Mouse (Mus musculus) heart, postnatal 4 days (tissue): Measurements from ENCODE around the gene Zfp628. TPM values are rescaled to one million over a fixed set of nuclear protein-coding genes. Genes with fewer than 3 reads are reported as not detected.

Experiments used
- DNase-seq: peaks from one replicate; pipeline ENCODE4 v3.0.0; 2021
- total RNA-seq, 2 experiments: library from RNA; stranded (reverse); gene quantifications; 2 replicates each; pipeline ENCODE4 v1.2.3; 2021

Gene Zfp628
- total RNA-seq, 2 experiments from 2014 or later = 14.7 to 16.7 TPM

DNA sequence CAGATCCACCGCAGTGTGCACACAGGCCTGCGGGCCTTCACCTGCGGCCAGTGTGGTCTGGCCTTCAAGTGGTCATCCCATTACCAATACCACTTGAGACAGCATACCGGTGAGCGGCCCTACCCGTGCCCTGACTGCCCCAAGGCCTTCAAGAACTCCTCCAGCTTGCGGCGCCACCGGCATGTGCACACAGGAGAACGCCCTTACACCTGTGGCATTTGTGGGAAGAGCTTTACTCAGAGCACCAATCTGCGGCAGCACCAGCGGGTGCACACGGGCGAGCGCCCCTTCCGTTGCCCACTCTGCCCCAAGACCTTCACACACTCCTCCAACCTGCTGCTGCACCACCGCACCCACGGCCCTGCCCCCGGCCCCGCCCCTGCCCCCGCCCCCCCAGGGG lies 4.1 kb downstream of the Zfp628 start:
- DNase-seq = no peak

DNA sequence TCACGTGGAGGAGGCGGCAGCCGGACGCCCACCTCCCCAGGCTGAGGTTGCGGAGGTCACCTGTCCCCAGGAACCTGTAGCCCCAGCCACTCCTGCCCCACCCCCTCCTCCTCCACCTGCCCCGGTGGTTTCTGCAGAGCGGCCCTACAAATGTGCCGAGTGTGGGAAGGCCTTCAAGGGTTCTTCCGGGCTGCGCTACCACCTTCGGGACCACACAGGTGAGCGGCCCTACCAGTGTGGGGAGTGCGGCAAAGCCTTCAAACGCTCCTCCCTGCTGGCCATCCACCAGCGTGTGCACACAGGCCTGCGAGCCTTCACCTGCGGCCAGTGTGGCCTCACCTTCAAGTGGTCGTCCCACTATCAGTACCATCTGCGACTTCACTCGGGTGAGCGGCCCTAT lies 5.0 kb downstream of the Zfp628 start:
- DNase-seq = no peak

DNA sequence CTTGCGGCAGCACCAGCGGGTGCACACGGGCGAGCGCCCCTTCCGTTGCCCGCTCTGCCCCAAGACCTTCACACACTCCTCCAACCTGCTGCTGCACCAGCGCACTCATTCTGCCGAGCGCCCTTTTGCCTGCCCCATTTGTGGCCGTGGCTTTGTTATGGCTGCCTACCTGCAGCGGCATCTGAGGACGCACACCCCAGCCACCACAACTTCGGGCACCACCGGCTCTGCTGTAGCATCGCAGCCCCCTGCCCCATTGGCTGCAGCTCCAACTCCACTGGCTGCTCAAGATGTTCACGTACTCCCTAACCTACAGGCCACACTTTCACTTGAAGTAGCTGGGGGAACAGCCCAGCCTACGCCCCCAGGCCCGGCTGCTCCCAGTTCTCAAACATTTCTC lies 5.5 kb downstream of the Zfp628 start:
- no peak for DNase-seq

- peak; percentile 58 for DNase-seq
These were observed 6.2 kb downstream of the Zfp628 start for GRCm38 (mm10) chr7:4920976-4921823.

- no peak for DNase-seq
These were observed 6.9 kb downstream of the Zfp628 start, which contains the start of gene Nat14 for GRCm38 (mm10) chr7:4921824-4922482. Gene Nat14, plus strand, starts transcription at chr7:4922028.

GRCm38 (mm10) chr7:4922508-4922907 lies 7.5 kb downstream of the Zfp628 start:
- DNase-seq = peak; percentile 79

DNA sequence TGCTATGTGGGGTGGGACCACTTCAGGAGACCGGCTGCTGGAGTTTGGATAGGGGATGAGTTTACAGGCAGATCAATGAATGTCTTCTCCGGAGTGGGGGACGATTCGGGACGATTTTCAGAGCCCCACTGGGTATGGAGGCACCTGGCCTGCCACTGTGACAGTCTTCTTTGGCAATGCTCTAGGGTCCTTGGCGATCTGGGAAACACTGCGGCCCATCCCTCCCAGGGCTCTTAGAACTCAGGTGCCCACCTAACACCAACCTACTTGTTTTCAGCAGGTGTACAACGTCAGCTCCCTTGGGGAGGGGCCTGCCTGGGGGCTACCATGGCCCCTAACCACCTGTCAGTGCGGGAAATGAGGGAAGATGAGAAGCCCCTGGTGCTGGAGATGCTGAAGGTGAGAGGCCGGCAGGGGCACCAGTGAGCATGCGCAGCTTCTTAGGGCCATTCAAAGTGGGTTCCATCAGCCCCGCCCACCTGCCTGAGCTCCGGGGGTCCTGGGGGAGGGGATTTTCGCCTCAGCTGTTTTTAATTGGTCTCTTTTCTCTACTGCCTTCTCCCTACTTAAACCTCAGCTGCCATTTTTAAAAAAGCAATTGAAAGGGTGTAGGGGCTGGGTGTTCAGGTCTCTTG lies 8.0 kb downstream of the Zfp628 start:
- peak; percentile 56 for DNase-seq

DNA sequence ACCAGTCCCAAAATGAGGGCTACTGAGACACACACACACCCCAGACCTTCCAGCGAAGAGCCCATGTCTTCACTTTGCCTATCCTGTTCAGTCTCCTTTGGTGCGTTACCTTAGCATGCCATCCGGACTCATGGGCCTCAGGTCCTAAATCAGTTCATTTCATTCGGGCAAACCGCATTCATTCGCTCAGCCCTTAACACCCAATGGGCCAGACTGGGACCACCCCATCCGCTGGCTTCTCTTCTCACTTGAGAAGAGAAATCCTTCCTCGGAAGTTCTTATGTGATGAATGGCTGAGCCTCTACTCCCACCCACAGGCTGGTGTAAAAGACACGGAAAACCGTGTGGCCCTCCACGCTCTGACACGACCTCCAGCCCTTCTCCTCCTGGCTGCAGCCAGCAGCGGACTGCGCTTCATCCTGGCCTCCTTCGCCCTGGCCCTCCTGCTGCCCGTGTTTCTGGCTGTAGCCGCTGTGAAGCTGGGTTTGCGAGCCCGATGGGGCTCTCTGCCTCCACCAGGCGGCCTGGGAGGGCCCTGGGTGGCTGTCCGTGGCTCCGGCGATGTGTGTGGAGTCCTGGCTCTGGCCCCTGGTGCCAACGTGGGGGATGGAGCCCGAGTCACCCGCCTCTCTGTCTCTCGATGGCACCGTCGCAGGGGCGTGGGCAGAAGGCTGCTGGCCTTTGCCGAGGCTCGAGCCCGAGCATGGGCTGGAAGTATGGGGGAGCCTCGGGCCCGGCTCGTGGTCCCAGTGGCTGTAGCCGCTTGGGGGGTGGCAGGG lies 8.8 kb downstream of the Zfp628 start:
- peak; percentile 67 for DNase-seq

DNA sequence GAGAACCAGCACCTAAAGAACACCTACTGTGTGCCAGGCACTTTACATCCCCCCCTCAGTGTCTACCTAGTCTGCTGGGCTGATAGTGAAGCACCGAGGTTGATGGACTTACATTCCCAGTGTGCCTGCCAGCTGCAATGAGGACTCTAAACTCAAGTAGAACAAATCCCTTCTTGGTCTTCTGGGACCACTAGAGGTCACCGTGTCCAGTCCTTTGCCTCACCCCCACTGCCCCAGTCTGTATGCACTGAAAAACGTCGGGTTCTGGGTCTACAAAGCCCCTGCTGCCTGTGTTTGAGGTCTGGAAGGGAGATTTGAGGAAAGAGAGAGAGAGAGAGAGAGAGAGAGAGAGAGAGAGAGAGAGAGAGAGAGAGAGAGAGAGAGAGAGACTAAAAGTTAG lies 9.5 kb downstream of the Zfp628 start:
- no peak for DNase-seq

DNA sequence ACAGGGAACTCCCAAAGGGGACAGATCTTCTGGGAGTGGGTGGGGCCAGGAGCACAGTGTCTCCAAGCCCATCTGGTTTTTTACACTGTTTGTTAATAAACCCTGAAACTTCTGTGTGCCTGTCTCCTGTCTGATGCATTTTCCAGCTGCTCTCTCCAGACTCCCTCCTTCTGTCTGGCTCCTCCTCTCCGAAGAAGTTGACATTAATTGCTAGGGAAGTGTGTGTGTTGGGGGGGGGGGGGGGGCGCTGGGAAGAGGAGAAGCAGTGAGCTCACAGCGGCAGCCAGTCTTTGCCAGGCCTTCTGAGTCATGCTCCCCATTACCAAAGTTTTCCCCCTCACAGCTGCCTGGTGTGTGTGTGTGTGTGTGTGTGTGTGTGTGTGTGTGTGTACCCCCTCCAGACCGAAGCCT lies 9.9 kb downstream of the Zfp628 start:
- peak; percentile 67 for DNase-seq

- DNase-seq = peak; percentile 70
These were observed 10.7 kb downstream of the Zfp628 start, which contains the start of gene Ssc5d for GRCm38 (mm10) chr7:4925441-4926381. Gene Ssc5d, plus strand, starts transcription at chr7:4925785.

GRCm38 (mm10) chr7:4926849-4927248 lies 11.8 kb downstream of the Zfp628 start:
- no peak for DNase-seq

DNA sequence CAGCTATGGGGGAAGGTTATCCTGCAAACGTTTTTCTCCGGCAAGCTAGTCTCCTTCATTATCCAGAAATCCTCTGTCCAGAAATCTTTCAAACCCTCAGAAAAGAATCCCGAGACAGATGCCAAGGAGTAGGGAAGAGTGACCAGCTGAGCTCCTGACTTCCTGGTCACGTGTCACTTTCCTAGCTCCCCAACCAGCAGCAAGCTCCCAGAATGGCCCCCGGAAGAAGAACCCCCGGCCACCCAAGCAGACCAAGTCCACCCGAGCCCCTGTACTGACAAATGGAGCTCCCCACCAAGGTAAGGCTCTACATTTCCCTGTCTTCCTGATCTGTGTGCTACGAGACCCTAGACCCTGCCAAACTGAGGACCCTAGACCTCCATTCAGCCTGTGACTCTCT lies 12.7 kb downstream of the Zfp628 start:
- DNase-seq = no peak

DNA sequence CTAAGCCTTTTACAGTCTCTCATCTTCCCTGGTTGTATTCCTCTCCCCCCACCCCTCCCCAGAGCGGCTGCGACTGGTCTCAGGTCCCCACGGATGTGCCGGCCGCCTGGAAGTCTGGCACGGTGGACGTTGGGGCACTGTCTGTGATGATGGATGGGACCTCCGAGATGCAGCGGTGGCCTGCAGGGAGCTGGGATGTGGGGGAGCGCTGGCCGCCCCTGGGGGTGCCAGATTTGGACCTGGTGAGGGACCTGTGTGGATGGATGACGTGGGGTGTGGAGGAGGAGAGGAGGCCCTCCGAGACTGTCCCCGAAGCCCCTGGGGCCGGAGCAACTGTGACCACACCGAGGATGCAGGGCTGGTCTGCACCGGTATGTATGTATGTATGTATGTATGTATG lies 13.3 kb downstream of the Zfp628 start:
- no peak for DNase-seq

DNA sequence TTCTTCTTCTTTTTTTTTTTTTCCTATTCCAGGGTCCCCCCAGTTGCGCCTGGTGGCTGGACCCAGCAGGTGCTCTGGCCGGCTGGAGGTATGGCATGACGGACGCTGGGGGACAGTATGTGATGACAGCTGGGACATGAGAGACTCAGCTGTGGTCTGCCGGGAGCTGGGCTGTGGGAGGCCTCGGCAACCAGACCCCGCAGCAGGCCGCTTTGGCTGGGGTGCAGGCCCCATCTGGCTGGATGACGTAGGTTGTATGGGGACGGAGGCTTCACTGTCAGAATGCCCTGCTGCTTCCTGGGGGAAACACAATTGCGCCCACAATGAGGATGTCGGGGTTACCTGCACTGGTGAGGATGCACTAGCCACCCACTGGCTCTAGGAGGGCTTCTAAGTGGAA lies 18.1 kb downstream of the Zfp628 start:
- no peak for DNase-seq

- no peak for DNase-seq
These were observed 19.3 kb downstream of the Zfp628 start for GRCm38 (mm10) chr7:4934160-4934914.

DNA sequence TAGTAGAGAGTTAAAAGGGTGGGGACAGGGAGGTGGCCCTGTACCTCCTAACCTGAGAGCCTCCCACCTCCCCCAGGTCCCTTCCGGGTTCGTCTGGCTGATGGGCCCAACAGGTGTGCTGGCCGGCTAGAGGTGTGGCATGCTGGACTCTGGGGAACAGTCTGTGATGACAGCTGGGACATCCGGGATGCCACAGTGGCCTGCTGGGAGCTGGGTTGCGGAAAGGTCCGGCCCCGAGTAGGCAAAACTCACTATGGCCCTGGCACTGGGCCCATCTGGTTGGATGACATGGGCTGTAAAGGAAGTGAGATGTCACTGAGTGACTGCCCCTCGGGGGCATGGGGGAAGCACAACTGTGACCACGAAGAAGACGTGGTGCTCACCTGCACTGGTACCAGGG lies 21.8 kb downstream of the Zfp628 start:
- no peak for DNase-seq

DNA sequence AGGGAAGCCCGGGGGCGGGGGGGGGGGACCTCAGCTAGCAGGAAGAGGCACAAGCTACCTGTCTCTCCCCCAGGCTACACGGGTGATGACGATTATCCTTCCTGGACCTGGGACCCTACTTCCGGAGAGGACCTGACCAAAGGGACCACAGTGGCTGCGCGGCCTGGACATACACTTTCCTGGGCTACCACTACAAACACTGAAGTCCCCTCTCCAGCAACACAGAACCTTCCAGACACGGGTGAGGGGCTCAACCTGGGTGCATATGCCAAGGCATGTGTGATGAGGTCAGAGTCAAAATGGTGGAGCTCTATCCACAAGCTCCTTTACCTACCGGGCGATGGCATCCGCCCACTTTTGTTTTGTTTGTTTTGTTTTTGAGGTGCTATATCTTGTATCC lies 22.4 kb downstream of the Zfp628 start:
- DNase-seq = no peak

DNA sequence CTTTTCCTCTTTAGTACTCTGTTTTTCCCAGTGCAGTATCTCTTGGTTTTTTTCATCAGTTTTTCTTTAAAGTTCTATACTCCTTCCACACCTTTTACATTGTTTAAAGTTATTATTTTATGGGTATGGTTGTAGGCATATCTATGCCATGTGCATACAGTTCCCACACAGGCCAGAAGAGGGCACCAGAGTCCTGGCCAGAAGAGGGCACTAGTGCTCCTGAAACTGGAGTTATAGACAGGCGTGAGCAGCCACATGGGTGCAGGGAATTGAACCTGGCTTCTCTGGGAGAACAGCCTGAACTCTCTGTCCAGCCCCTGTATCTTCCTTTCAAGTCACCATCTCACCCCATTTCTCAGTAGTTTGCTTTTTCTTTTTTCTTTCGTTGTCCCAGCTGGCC lies 23.4 kb downstream of the Zfp628 start:
- DNase-seq = peak; percentile 85

DNA sequence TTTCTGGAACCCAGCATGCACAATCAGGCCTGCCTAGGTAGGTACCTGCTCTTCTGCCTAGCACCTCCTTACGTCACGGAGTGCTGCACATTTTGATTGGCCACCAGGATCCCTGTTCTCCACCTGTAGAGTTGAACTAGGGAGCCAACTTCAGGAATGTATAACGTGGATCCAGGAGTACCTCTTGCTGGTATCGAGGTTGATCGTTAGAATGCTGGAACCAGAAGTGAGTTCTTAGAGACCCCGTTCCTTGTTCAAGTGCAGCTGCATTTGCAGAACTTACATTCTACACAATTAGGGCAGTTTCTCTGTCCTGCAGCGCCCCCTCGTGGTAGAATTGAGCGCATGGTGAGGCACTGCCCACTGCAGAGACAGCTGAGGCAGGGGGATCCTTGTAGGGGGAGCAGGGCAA lies 25.1 kb downstream of the Zfp628 start:
- peak; percentile 87 for DNase-seq

DNA sequence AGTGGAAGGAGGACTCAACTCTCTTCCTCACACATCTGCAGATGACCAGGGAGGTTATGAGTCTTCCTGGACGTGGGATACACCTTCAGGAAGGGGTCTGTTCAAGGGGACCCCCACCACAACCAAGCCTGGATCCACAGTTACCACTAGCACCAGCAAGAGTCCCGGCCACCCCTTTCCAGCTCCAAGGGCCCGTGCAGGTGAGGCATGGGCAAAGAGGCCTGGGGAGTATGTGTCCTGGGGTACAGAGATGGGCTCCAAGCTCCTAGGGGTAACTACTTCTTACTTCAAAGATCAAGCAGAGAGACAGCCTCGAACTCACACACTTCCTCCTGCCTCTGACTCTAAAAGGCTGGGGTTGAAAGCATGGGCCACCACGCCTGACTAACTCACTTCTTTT lies 27.7 kb downstream of the Zfp628 start:
- DNase-seq = no peak
